Mouse (Mus musculus) B cell, adult 2 months (primary cell): ENCODE data around the gene Rbm8a.
A peak's percentile ranks its signal among the peaks of the same experiment; 100 is the strongest.
"Not testable (repeated sequence)": the region's sequence is repeated elsewhere in the genome, so short reads cannot be mapped to it uniquely, and the experiment has no call there.

Source experiments
- DNase-seq, 2 experiments: peaks; one replicate each; pipeline ENCODE4 v3.0.0; 2022

Rbm8a gene

GRCm38 (mm10) chr3:96606007-96606406 lies 23.7 kb upstream of the Rbm8a start:
- DNase-seq: not testable (repeated sequence)

GRCm38 (mm10) chr3:96606618-96607017 lies 23.1 kb upstream of the Rbm8a start:
- no peak for DNase-seq

- no peak for DNase-seq
Measured at GRCm38 (mm10) chr3:96617941-96618340, 11.8 kb upstream of the Rbm8a start.

GRCm38 (mm10) chr3:96623201-96623600 lies 6.5 kb upstream of the Rbm8a start:
- DNase-seq: no peak

- no peak for DNase-seq
Measured at GRCm38 (mm10) chr3:96632058-96632457, 2.3 kb downstream of the Rbm8a start.

- no peak for DNase-seq
Measured at GRCm38 (mm10) chr3:96634015-96634414, 4.3 kb downstream of the Rbm8a start.

- DNase-seq: peak; percentile 83 to 85
Measured at GRCm38 (mm10) chr3:96634928-96635879, 5.5 kb downstream of the Rbm8a start, which contains the start of the genes Pex11b and Gm42957. Pex11b (plus strand) TSS chr3:96635376. Gm42957 (plus strand) TSS chr3:96635474.

GRCm38 (mm10) chr3:96635906-96636305 lies 6.2 kb downstream of the Rbm8a start:
- no peak for DNase-seq

GRCm38 (mm10) chr3:96636448-96636847 lies 6.7 kb downstream of the Rbm8a start:
- DNase-seq: no peak

GRCm38 (mm10) chr3:96639219-96639618 lies 9.5 kb downstream of the Rbm8a start:
- DNase-seq: peak; percentile 84 to 85

GRCm38 (mm10) chr3:96645018-96645649 lies 15.4 kb downstream of the Rbm8a start, which contains the start of gene Itga10:
Itga10 (plus strand) TSS chr3:96645584.
- DNase-seq: peak; percentile 47 to 63

- no peak for DNase-seq
Measured at GRCm38 (mm10) chr3:96647365-96647764, 17.6 kb downstream of the Rbm8a start.

- peak; percentile 16 to 28 for DNase-seq
Measured at GRCm38 (mm10) chr3:96660901-96661300, 31.2 kb downstream of the Rbm8a start.

- no peak for DNase-seq
Measured at GRCm38 (mm10) chr3:96662731-96663316, 33.1 kb downstream of the Rbm8a start.

- DNase-seq: peak; percentile 73 to 76
Measured at GRCm38 (mm10) chr3:96663432-96664239, 33.9 kb downstream of the Rbm8a start.

GRCm38 (mm10) chr3:96665732-96666363 lies 36.1 kb downstream of the Rbm8a start:
- DNase-seq: not testable (repeated sequence)

- no peak for DNase-seq
Measured at GRCm38 (mm10) chr3:96666916-96667315, 37.2 kb downstream of the Rbm8a start.

- peak; percentile 40 to 43 for DNase-seq
Measured at GRCm38 (mm10) chr3:96667316-96667715, 37.6 kb downstream of the Rbm8a start.

- no peak for DNase-seq
Measured at GRCm38 (mm10) chr3:96668424-96669067, 38.8 kb downstream of the Rbm8a start.

GRCm38 (mm10) chr3:96669727-96670468 lies 40.2 kb downstream of the Rbm8a start, which contains the start of gene Ankrd35:
Ankrd35 (plus strand) TSS chr3:96670131.
- DNase-seq: peak; percentile 84 to 87

GRCm38 (mm10) chr3:96671519-96671918 lies 41.8 kb downstream of the Rbm8a start:
- DNase-seq: no peak
